Mouse (Mus musculus): ENCODE results near the gene Gucy2g. TPM values are rescaled to one million over a fixed set of nuclear protein-coding genes. Genes with fewer than 3 reads are reported as not detected.

Gene Gucy2g
- polyA plus RNA-seq, 1 experiment from 2014 or later = 0.27 TPM

DNA sequence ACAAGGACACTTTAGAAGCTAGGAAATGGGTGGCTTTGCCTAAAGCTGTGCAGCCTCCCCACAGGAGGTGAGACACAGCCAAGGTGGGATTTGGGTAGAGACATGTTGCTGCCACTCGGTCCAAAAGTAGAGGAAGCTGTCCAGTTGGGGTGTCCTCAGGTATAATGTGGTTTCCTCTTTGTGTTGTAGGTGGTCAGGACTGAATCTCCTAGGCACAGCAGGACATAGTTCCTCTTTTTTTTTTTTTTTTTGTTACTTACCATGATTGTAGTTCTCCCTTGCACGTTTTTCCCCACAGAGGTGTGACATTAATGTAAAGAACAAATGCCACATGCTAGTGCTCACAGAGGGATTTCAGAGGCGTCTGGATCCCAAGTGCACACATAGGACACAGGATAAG is 24.2 kb upstream of the Gucy2g start:
- TF ChIP-seq CTCF (IDR thresholded peaks at IDR 0.05) = no peak
- DNase-seq (ENCODE audit: low read depth, low spot score) (no peak), ATAC-seq (no peak)
- in situ Hi-C loops (cut with MboI; ENCODE audit: low pct_unique_long_range_greater_than_20kb) = no loop called here
- H3K27me3 ChIP-seq = no peaks in the 10 kb centered on the region
- CTCF ChIA-PET = interaction anchor here (1.0 to 1.7 kb wide), 2 partner anchors 15 to 20 kb away, joined by 3 read pairs; no protein-coding TSS in a partner anchor
- POLR2A ChIA-PET = interaction anchor here (1.1 kb wide), 1 partner anchor 32 kb away, joined by 3 read pairs; no protein-coding TSS in a partner anchor

DNA sequence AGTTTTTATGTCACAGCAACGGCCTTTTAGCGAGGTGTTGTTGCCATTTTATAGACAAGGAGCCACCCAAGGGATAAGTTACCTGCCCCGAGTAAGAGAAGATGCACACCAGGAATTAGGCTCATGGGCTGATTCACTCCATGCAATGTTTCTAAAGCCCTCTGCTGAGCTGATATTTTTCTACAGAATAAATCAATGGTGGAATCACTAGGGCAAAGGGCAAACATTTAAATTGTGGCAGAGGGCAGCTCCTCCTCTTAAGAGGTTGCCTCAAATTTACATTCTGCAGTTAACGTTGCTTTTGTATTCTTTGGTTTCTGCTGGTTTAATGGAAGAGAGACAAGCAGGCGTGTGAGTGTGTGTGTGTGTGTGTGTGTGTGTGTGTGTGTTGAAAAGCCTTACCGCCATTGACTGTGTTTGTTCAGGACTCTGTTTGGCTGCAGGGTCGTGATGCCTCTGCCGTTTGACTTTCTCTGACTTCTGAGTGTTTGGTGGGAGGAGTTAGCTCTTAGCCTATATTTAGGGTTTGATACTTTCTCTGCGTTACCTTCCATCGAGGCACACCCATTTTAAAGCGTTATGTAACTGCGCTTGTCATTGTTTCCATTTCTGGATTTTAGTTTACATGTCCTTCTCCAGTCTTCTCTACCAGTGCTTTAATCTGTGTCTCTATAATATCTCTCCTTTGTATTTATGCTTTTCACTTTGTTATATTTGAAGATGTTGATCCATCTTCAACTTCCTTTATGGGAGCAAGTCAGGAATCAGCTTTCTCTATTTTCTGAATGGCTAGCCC is 19.6 kb upstream of the Gucy2g start:
- TF ChIP-seq CTCF (IDR thresholded peaks at IDR 0.05) = no peak
- ChIA-PET CTCF (interaction anchor here (1.2 to 2.0 kb wide), 3 partner anchors 10 to 37 kb away, joined by 3 to 5 read pairs (median 4); no protein-coding TSS in a partner anchor), POLR2A (interaction anchor here (1.3 kb wide), 1 partner anchor 1678 kb away, joined by 3 read pairs; no protein-coding TSS in a partner anchor)
- in situ Hi-C loops (cut with MboI; ENCODE audit: low pct_unique_long_range_greater_than_20kb) = no loop called here
- ATAC-seq (no peak), DNase-seq (ENCODE audit: low read depth, low spot score) (no peak)
- no peaks in the 10 kb centered on the region for H3K27me3 ChIP-seq

DNA sequence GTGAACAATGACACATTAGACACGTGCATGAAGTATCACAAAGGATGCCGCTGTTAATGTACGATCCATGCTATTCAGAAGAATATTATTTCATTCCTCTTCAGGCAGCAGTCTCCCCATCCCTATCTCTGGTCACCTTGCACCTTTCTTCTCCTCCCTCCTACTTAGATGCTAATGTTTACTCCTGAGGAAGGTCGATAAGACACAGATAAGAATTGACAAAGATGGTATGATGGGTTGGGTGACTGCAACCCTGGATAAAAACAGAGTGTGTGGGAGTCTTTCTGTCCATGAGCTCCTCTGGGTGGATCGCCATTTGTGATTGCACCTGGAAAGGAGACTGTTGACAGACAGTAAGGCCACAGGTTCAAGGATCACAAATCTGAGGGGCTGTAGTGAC is 17.5 kb upstream of the Gucy2g start:
- ChIA-PET CTCF (interaction anchor here (2.0 kb wide), 1 partner anchor 13 kb away, joined by 5 read pairs; no protein-coding TSS in a partner anchor), POLR2A (no interaction called here)
- ATAC-seq = no peak
- TF ChIP-seq CTCF (IDR thresholded peaks at IDR 0.05) = no peak
- in situ Hi-C loops (cut with MboI; ENCODE audit: low pct_unique_long_range_greater_than_20kb) = no loop called here
- no peak for DNase-seq (ENCODE audit: low read depth, low spot score)
- H3K27me3 ChIP-seq = no peaks in the 10 kb centered on the region

- no peaks in the 10 kb centered on the region for H3K27me3 ChIP-seq
- TF ChIP-seq CTCF (IDR thresholded peaks at IDR 0.05) = no peak
- ChIA-PET CTCF (no interaction called here), POLR2A (no interaction called here)
- in situ Hi-C loops (cut with MboI; ENCODE audit: low pct_unique_long_range_greater_than_20kb) = no loop called here
- ATAC-seq = peak; percentile 61
- no peak for DNase-seq (ENCODE audit: low read depth, low spot score)
These were observed 16.8 kb upstream of the Gucy2g start for GRCm38 (mm10) chr19:55257656-55258375.

DNA sequence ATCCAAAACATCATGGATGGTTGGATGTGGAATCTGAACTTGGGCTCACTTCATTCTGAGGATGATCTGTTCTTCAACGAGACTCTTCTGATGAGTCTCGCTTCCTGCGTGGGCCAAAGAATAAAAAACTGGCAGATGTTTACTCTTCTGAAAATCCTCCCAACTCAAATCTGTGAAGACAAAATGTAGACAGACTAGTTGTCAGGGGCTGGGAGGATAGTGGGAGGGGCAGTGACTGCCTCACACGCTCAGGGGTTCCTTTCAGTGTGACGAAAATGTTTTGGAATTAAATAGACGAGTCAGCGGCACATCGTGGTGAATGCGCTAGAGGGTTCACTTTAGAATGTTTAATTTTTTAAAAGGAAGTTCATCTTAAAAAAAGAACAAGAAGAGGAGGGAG is 15.1 kb upstream of the Gucy2g start:
- ATAC-seq = no peak
- no peak for TF ChIP-seq CTCF (IDR thresholded peaks at IDR 0.05)

DNA sequence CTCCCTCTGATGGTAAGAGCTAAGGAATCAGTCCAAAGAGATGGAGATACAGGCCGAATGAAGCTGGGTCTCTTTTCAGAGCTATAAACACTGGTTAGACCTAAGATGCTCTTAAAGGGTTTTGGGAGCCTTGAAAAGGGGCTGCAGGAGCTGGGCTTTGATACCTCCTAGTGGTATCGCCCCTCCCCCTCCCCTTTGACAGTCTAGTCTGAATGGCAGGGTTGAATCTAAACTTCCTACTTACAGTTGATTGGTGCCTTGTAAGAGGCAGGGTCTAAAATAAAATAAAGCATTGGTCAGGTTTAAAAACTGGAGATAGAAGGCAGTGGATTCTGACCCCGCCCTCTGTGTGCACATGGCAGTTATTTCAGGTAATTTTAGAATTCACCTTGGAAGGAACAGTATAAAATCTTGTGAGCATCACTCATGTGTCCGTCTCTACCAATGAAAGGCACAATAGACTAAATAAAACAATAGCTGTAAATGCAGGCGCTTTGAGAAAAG is 13.5 kb upstream of the Gucy2g start:
- no peak for ATAC-seq
- in situ Hi-C loops (cut with MboI; ENCODE audit: low pct_unique_long_range_greater_than_20kb) = no loop called here
- DNase-seq (ENCODE audit: low read depth, low spot score) = no peak

More for the DNA sequence above, 15.1 kb upstream of the Gucy2g start:
- CTCF ChIA-PET = interaction anchor here (3.9 kb wide), 1 partner anchor 11 kb away, joined by 19 read pairs; no protein-coding TSS in a partner anchor
- no peaks in the 10 kb centered on the region for H3K27me3 ChIP-seq
- POLR2A ChIA-PET = interaction anchor here (0.6 kb wide), 1 partner anchor 14 kb away, joined by 3 read pairs; no protein-coding TSS in a partner anchor
- in situ Hi-C loops (cut with MboI; ENCODE audit: low pct_unique_long_range_greater_than_20kb) = no loop called here
- no peak for DNase-seq (ENCODE audit: low read depth, low spot score)

GRCm38 (mm10) chr19:55253570-55254441 is 12.8 kb upstream of the Gucy2g start:
- in situ Hi-C loops (cut with MboI; ENCODE audit: low pct_unique_long_range_greater_than_20kb) = no loop called here
- ChIA-PET CTCF (interaction anchor here (0.8 to 3.9 kb wide), 12 partner anchors 9 to 53 kb away, joined by 3 to 19 read pairs (median 4); partner anchors contain the start of gene Gucy2g), POLR2A (interaction anchor here (0.6 to 2.6 kb wide), 8 partner anchors 9 to 1824 kb away, joined by 3 to 15 read pairs (median 3); partner anchors contain the start of genes Vti1a and Zdhhc6)
- DNase-seq (ENCODE audit: low read depth, low spot score) = no peak
- H3K27me3 ChIP-seq = no peaks in the 10 kb centered on the region
- no peak for TF ChIP-seq CTCF (IDR thresholded peaks at IDR 0.05)
- ATAC-seq = peak; percentile 66

More for the DNA sequence above, 13.5 kb upstream of the Gucy2g start:
- no peaks in the 10 kb centered on the region for H3K27me3 ChIP-seq
- CTCF ChIA-PET = interaction anchor here (0.9 to 3.9 kb wide), 10 partner anchors 10 to 52 kb away, joined by 3 to 19 read pairs (median 4); partner anchors contain the start of gene Gucy2g
- TF ChIP-seq CTCF (IDR thresholded peaks at IDR 0.05) = no peak
- POLR2A ChIA-PET = interaction anchor here (0.6 to 2.6 kb wide), 5 partner anchors 10 to 1825 kb away, joined by 3 to 15 read pairs (median 3); partner anchors contain the start of genes Vti1a and Zdhhc6

- no peak for ATAC-seq
- DNase-seq (ENCODE audit: low read depth, low spot score) = no peak
- no peaks in the 10 kb centered on the region for H3K27me3 ChIP-seq
- in situ Hi-C loops (cut with MboI; ENCODE audit: low pct_unique_long_range_greater_than_20kb) = no loop called here
- TF ChIP-seq CTCF (IDR thresholded peaks at IDR 0.05) = no peak
- ChIA-PET POLR2A (interaction anchor here (1.1 to 2.6 kb wide), 4 partner anchors 9 to 44 kb away, joined by 3 to 15 read pairs (median 4); no protein-coding TSS in a partner anchor), CTCF (interaction anchor here (0.8 to 3.9 kb wide), 6 partner anchors 8 to 50 kb away, joined by 3 to 19 read pairs (median 4); no protein-coding TSS in a partner anchor)
These were observed 12.2 kb upstream of the Gucy2g start for GRCm38 (mm10) chr19:55253239-55253569.

- H3K27me3 ChIP-seq = no peaks in the 10 kb centered on the region
- CTCF ChIA-PET = no interaction called here
- DNase-seq (ENCODE audit: low read depth, low spot score) = no peak
- POLR2A ChIA-PET = interaction anchor here (0.6 to 0.9 kb wide), 2 partner anchors 24 to 50 kb away, joined by 3 to 4 read pairs; no protein-coding TSS in a partner anchor
- no peak for TF ChIP-seq CTCF (IDR thresholded peaks at IDR 0.05)
- no peak for ATAC-seq
- in situ Hi-C loops (cut with MboI; ENCODE audit: low pct_unique_long_range_greater_than_20kb) = no loop called here
These were observed 10.5 kb upstream of the Gucy2g start, which contains the start of gene Acsl5 for GRCm38 (mm10) chr19:55251383-55252124. Gene Acsl5 (plus strand): TSS chr19:55251938.
